Mouse (Mus musculus) liver, postnatal 0 days (tissue): ENCODE data around the gene Gm20388.

ENCODE experiments used
- CTCF ChIP-seq: sonication (generic); IDR thresholded peaks from 2 replicates; pipeline ENCODE4 v1.5.1; 2016; ENCODE audit warnings: antibody characterized with exemption, low read depth
- EP300 ChIP-seq: IDR thresholded peaks from 2 replicates; pipeline ENCODE4 v1.6.1; 2016; ENCODE audit warnings: antibody characterized with exemption, low read depth, mild to moderate bottlenecking

- TF ChIP-seq CTCF (no peak), EP300 (no peak)
Measured at GRCm38 (mm10) chr8:120627298-120627697, 716.7 kb downstream of the Gm20388 start.
